Mouse (Mus musculus): Measurements from ENCODE around the gene Unc119. TPM values are rescaled to one million over a fixed set of nuclear protein-coding genes. Genes with fewer than 3 reads are reported as not detected.
A peak's percentile ranks its signal among the peaks of the same experiment; 100 is the strongest.

Gene Unc119
- polyA plus RNA-seq (2014; fragmentation: Nextera tagmentation; extraction: Ambion mirVana): 38.6 and 43.0 TPM in 2 replicates

- Histone ChIP-seq H3K36me3 (ENCODE audit: control insufficient read depth, insufficient read depth, low read length) (peaks cover 24% of the 10 kb centered on the region), H3K4me1 (ENCODE audit: control insufficient read depth in 2 of 2, insufficient read depth in 2 of 2, low read length in 2 of 2) (peaks cover 17 to 31% of the 10 kb centered on the region in 2 experiments), H3K4me3 (ENCODE audit: control insufficient read depth in 1 of 2, insufficient read depth in 1 of 2, low read depth in 1 of 2, low read length in 2 of 2) (peak within 1 kb of the TSS; percentile 68 to 90), H3K4me2 (ENCODE audit: low read length) (peak within 1 kb of the TSS; percentile 94), H3K9me3 (ENCODE audit: control insufficient read depth, low read length) (no peaks in the 10 kb centered on the region), H3K27me3 (ENCODE audit: control insufficient read depth, insufficient read depth, low read length) (no peaks in the 10 kb centered on the region), H3K27ac (replicated peaks in 1 of 2; ENCODE audit: control insufficient read depth in 1 of 2, insufficient read depth in 1 of 2, low read depth in 2 of 2, low read length in 2 of 2) (peak within 1 kb of the TSS; percentile 64 to 80), H3K9ac (ENCODE audit: low read length) (peak within 1 kb of the TSS; percentile 93)
- 1% methylated on average over 64 of the region's 66 CpGs for WGBS
- ATAC-seq (ENCODE audit: insufficient number of reproducible peaks, insufficient read depth, low FRiP score, low read depth): peak; percentile 77
Observed at GRCm38 (mm10) chr11:78343381-78344327, at the start of gene Unc119. Unc119 (plus strand) TSS chr11:78343482.

GRCm38 (mm10) chr11:78294585-78294984, 48.7 kb upstream of the Unc119 start:
- WGBS: 93% methylated on average over 6 of the region's 6 CpGs
- Histone ChIP-seq H3K9me3 (ENCODE audit: control insufficient read depth, low read length) (no peaks in the 10 kb centered on the region), H3K36me3 (ENCODE audit: control insufficient read depth, insufficient read depth, low read length) (peaks cover 29% of the 10 kb centered on the region), H3K27me3 (ENCODE audit: control insufficient read depth, insufficient read depth, low read length) (no peaks in the 10 kb centered on the region), H3K27ac (replicated peaks in 1 of 2; ENCODE audit: control insufficient read depth in 1 of 2, insufficient read depth in 1 of 2, low read depth in 2 of 2, low read length in 2 of 2) (no peak overlapping the region), H3K9ac (ENCODE audit: low read length) (no peak overlapping the region), H3K4me2 (ENCODE audit: low read length) (no peak overlapping the region), H3K4me3 (ENCODE audit: control insufficient read depth in 1 of 2, insufficient read depth in 1 of 2, low read depth in 1 of 2, low read length in 2 of 2) (no peak overlapping the region), H3K4me1 (ENCODE audit: control insufficient read depth in 2 of 2, insufficient read depth in 2 of 2, low read length in 2 of 2) (no peaks in the 10 kb centered on the region)
- ATAC-seq (ENCODE audit: insufficient number of reproducible peaks, insufficient read depth, low FRiP score, low read depth): no peak

GRCm38 (mm10) chr11:78300917-78301316, 42.4 kb upstream of the Unc119 start:
- peak overlapping the region; percentile 80 for H3K9ac ChIP-seq (ENCODE audit: low read length)
- no peak for ATAC-seq (ENCODE audit: insufficient number of reproducible peaks, insufficient read depth, low FRiP score, low read depth)
- no peaks in the 10 kb centered on the region for H3K9me3 ChIP-seq (ENCODE audit: control insufficient read depth, low read length)
- peak overlapping the region; percentile 89 for H3K4me2 ChIP-seq (ENCODE audit: low read length)
- H3K4me1 ChIP-seq (ENCODE audit: control insufficient read depth in 2 of 2, insufficient read depth in 2 of 2, low read length in 2 of 2): peaks cover 0 to 9% of the 10 kb centered on the region in 2 experiments; a peak in 1 of 4 replicates
- peak overlapping the region; percentile 76 to 81 for H3K4me3 ChIP-seq (ENCODE audit: control insufficient read depth in 1 of 2, insufficient read depth in 1 of 2, low read depth in 1 of 2, low read length in 2 of 2)
- WGBS: 65% methylated on average over 7 of the region's 7 CpGs
- H3K36me3 ChIP-seq (ENCODE audit: control insufficient read depth, insufficient read depth, low read length): peaks cover 27% of the 10 kb centered on the region
- peak overlapping the region; percentile 43 to 77; a peak in 2 of 4 replicates for H3K27ac ChIP-seq (replicated peaks in 1 of 2; ENCODE audit: control insufficient read depth in 1 of 2, insufficient read depth in 1 of 2, low read depth in 2 of 2, low read length in 2 of 2)
- no peaks in the 10 kb centered on the region for H3K27me3 ChIP-seq (ENCODE audit: control insufficient read depth, insufficient read depth, low read length)

GRCm38 (mm10) chr11:78301357-78302084, 41.8 kb upstream of the Unc119 start, which contains the start of gene Spag5:
Spag5 (plus strand) TSS chr11:78301529.
- H3K9ac ChIP-seq (ENCODE audit: low read length): peak within 1 kb of the TSS; percentile 80
- WGBS: under 1% methylated on average over 49 of the region's 49 CpGs
- peak; percentile 96 for ATAC-seq (ENCODE audit: insufficient number of reproducible peaks, insufficient read depth, low FRiP score, low read depth)
- H3K27me3 ChIP-seq (ENCODE audit: control insufficient read depth, insufficient read depth, low read length): no peaks in the 10 kb centered on the region
- peaks cover 0 to 10% of the 10 kb centered on the region in 2 experiments; a peak in 1 of 4 replicates for H3K4me1 ChIP-seq (ENCODE audit: control insufficient read depth in 2 of 2, insufficient read depth in 2 of 2, low read length in 2 of 2)
- H3K4me2 ChIP-seq (ENCODE audit: low read length): peak within 1 kb of the TSS; percentile 89
- peak within 1 kb of the TSS; percentile 50 to 77; a peak in 3 of 4 replicates for H3K27ac ChIP-seq (replicated peaks in 1 of 2; ENCODE audit: control insufficient read depth in 1 of 2, insufficient read depth in 1 of 2, low read depth in 2 of 2, low read length in 2 of 2)
- no peaks in the 10 kb centered on the region for H3K9me3 ChIP-seq (ENCODE audit: control insufficient read depth, low read length)
- H3K36me3 ChIP-seq (ENCODE audit: control insufficient read depth, insufficient read depth, low read length): peaks cover 33% of the 10 kb centered on the region
- H3K4me3 ChIP-seq (ENCODE audit: control insufficient read depth in 1 of 2, insufficient read depth in 1 of 2, low read depth in 1 of 2, low read length in 2 of 2): peak within 1 kb of the TSS; percentile 76 to 81

- Histone ChIP-seq H3K27me3 (ENCODE audit: control insufficient read depth, insufficient read depth, low read length) (no peaks in the 10 kb centered on the region), H3K4me1 (ENCODE audit: control insufficient read depth in 2 of 2, insufficient read depth in 2 of 2, low read length in 2 of 2) (peaks cover 0 to 13% of the 10 kb centered on the region in 2 experiments; a peak in 1 of 4 replicates), H3K9me3 (ENCODE audit: control insufficient read depth, low read length) (no peaks in the 10 kb centered on the region), H3K4me2 (ENCODE audit: low read length) (no peak overlapping the region), H3K36me3 (ENCODE audit: control insufficient read depth, insufficient read depth, low read length) (peaks cover 62% of the 10 kb centered on the region), H3K27ac (replicated peaks in 1 of 2; ENCODE audit: control insufficient read depth in 1 of 2, insufficient read depth in 1 of 2, low read depth in 2 of 2, low read length in 2 of 2) (no peak overlapping the region), H3K4me3 (ENCODE audit: control insufficient read depth in 1 of 2, insufficient read depth in 1 of 2, low read depth in 1 of 2, low read length in 2 of 2) (no peak overlapping the region), H3K9ac (ENCODE audit: low read length) (no peak overlapping the region)
- ATAC-seq (ENCODE audit: insufficient number of reproducible peaks, insufficient read depth, low FRiP score, low read depth): no peak
- whole genome bisulfite sequencing: 87% methylated on average over 4 of the region's 4 CpGs
Observed at GRCm38 (mm10) chr11:78305272-78305671, 38.0 kb upstream of the Unc119 start.

- H3K36me3 ChIP-seq (ENCODE audit: control insufficient read depth, insufficient read depth, low read length): peaks cover 83% of the 10 kb centered on the region
- no peaks in the 10 kb centered on the region for H3K9me3 ChIP-seq (ENCODE audit: control insufficient read depth, low read length)
- H3K4me1 ChIP-seq (ENCODE audit: control insufficient read depth in 2 of 2, insufficient read depth in 2 of 2, low read length in 2 of 2): 0 out of 4 replicates have a peak, but pooled peaks cover 0 to 3% of the 10 kb centered on the region in 2 experiments
- no peak overlapping the region for H3K9ac ChIP-seq (ENCODE audit: low read length)
- no peak overlapping the region for H3K4me2 ChIP-seq (ENCODE audit: low read length)
- 90% methylated on average over 8 of the region's 8 CpGs for WGBS
- H3K4me3 ChIP-seq (ENCODE audit: control insufficient read depth in 1 of 2, insufficient read depth in 1 of 2, low read depth in 1 of 2, low read length in 2 of 2): no peak overlapping the region
- H3K27ac ChIP-seq (replicated peaks in 1 of 2; ENCODE audit: control insufficient read depth in 1 of 2, insufficient read depth in 1 of 2, low read depth in 2 of 2, low read length in 2 of 2): no peak overlapping the region
- H3K27me3 ChIP-seq (ENCODE audit: control insufficient read depth, insufficient read depth, low read length): no peaks in the 10 kb centered on the region
- ATAC-seq (ENCODE audit: insufficient number of reproducible peaks, insufficient read depth, low FRiP score, low read depth): no peak
Observed at GRCm38 (mm10) chr11:78310861-78311511, 32.3 kb upstream of the Unc119 start.

- Histone ChIP-seq H3K9me3 (ENCODE audit: control insufficient read depth, low read length) (no peaks in the 10 kb centered on the region), H3K4me3 (ENCODE audit: control insufficient read depth in 1 of 2, insufficient read depth in 1 of 2, low read depth in 1 of 2, low read length in 2 of 2) (no peak overlapping the region), H3K36me3 (ENCODE audit: control insufficient read depth, insufficient read depth, low read length) (peaks cover 89% of the 10 kb centered on the region), H3K27me3 (ENCODE audit: control insufficient read depth, insufficient read depth, low read length) (no peaks in the 10 kb centered on the region), H3K9ac (ENCODE audit: low read length) (no peak overlapping the region), H3K4me1 (ENCODE audit: control insufficient read depth in 2 of 2, insufficient read depth in 2 of 2, low read length in 2 of 2) (no peaks in the 10 kb centered on the region), H3K4me2 (ENCODE audit: low read length) (no peak overlapping the region), H3K27ac (replicated peaks in 1 of 2; ENCODE audit: control insufficient read depth in 1 of 2, insufficient read depth in 1 of 2, low read depth in 2 of 2, low read length in 2 of 2) (no peak overlapping the region)
- WGBS: 81% methylated on average over 2 of the region's 2 CpGs
- ATAC-seq (ENCODE audit: insufficient number of reproducible peaks, insufficient read depth, low FRiP score, low read depth): no peak
Observed at GRCm38 (mm10) chr11:78313662-78314061, 29.6 kb upstream of the Unc119 start.

Measured in heart, embryonic 14.5 days (tissue).